In genomic region chr11:23667128-23667527, GRCm38 (mm10) we compare ENCODE assay signal across 7 mouse cellular contexts. TPM values are rescaled to one million over a fixed set of nuclear protein-coding genes. Genes with fewer than 3 reads are reported as not detected.
DNase-seq lines count a peak whose midpoint lies in the region; ATAC-seq lines count a peak whose summit lies in the region.

No protein-coding gene starts in this region.

- 37% methylated on average over 3 of the region's 3 CpGs for WGBS in hindbrain, embryonic 13.5 days

- no peaks in the 10 kb centered on the region for H3K27me3 ChIP-seq in megakaryocyte, embryonic 14.5 days (replicated peaks)
- no peaks in the 10 kb centered on the region for H3K27me3 ChIP-seq in hindbrain, embryonic 13.5 days

- no peaks in the 10 kb centered on the region for H3K9me3 ChIP-seq in megakaryocyte, embryonic 14.5 days
- no peaks in the 10 kb centered on the region for H3K9me3 ChIP-seq in hindbrain, embryonic 13.5 days

- ATAC-seq in megakaryocyte, adult 5-6 weeks (ENCODE audit: poor library complexity, severe bottlenecking) = no peak
- ATAC-seq in hindbrain, embryonic 13.5 days (ENCODE audit: low FRiP score) = no peak

- H3K4me1 ChIP-seq in megakaryocyte, embryonic 14.5 days = peaks cover 19% of the 10 kb centered on the region
- H3K4me1 ChIP-seq in hindbrain, embryonic 13.5 days (replicated peaks) = peaks cover 24% of the 10 kb centered on the region

- H3K4me3 ChIP-seq in megakaryocyte, embryonic 14.5 days (replicated peaks) = peak overlapping the region; percentile 93
- H3K4me3 ChIP-seq in hindbrain, embryonic 13.5 days = peak overlapping the region; percentile 91

- no peak overlapping the region for H3K9ac ChIP-seq in hindbrain, embryonic 13.5 days

- no peak overlapping the region for H3K27ac ChIP-seq in hindbrain, embryonic 13.5 days

- peak; percentile 20 for DNase-seq in c-Kit-positive CD71-negative TER-119-negative erythroid progenitor cells, embryonic 14.5 days (ENCODE audit: low read depth)
- peak; percentile 14 for DNase-seq in lung, postnatal 10 days
- DNase-seq in layer of hippocampus, adult 18-20 months (ENCODE audit: low spot score in 2 of 2) = no peak
- DNase-seq in spleen, adult 18-20 months = no peak

- H3K36me3 ChIP-seq in megakaryocyte, embryonic 14.5 days (replicated peaks; ENCODE audit: low read length) = peaks cover 28% of the 10 kb centered on the region
- no peaks in the 10 kb centered on the region for H3K36me3 ChIP-seq in hindbrain, embryonic 13.5 days

- H3K4me2 ChIP-seq in hindbrain, embryonic 13.5 days = peak overlapping the region; percentile 78

RNA-seq across cellular contexts. Expression of gene Pex13, which starts 1.4 kb away (rescaled TPM):
- polyA plus RNA-seq in megakaryocyte, embryonic 14.5 days (2012; ENCODE audit: insufficient read depth, low replicate concordance) = 2.6 and 4.7 TPM in 2 replicates
- 19.5 and 35.6 TPM in 2 replicates for total RNA-seq in megakaryocyte, adult 5-6 weeks (2015)
- total RNA-seq in megakaryocyte, adult 5-6 weeks (2017) = 11.1 and 19.4 TPM in 2 replicates
- 33.2 and 35.2 TPM in 2 replicates for polyA plus RNA-seq in hindbrain, embryonic 13.5 days (2015; fragmentation: Nextera tagmentation; extraction: Ambion mirVana)
- total RNA-seq in layer of hippocampus, adult 18-20 months (2021) = 10 to 100 TPM; 23.9 to 25.0 TPM

RNA-seq across cellular contexts. Expression of gene Pus10, which starts 1.7 kb away (rescaled TPM):
- polyA plus RNA-seq in megakaryocyte, embryonic 14.5 days (2012; ENCODE audit: insufficient read depth, low replicate concordance) = 2.0 TPM in 1 of 2 replicates, not detected in the other
- total RNA-seq in megakaryocyte, adult 5-6 weeks (2015) = 14.6 and 21.5 TPM in 2 replicates
- total RNA-seq in megakaryocyte, adult 5-6 weeks (2017) = 26.0 and 31.1 TPM in 2 replicates
- 11.8 and 14.0 TPM in 2 replicates for polyA plus RNA-seq in hindbrain, embryonic 13.5 days (2015; fragmentation: Nextera tagmentation; extraction: Ambion mirVana)
- 10 to 100 TPM; 12.2 to 14.6 TPM for total RNA-seq in layer of hippocampus, adult 18-20 months (2021)

RNA-seq across cellular contexts. Expression of gene 0610010F05Rik, which starts 33.7 kb away (rescaled TPM):
- 1.3 TPM in 1 of 2 replicates, not detected in the other for polyA plus RNA-seq in megakaryocyte, embryonic 14.5 days (2012; ENCODE audit: insufficient read depth, low replicate concordance)
- 20.7 and 23.5 TPM in 2 replicates for total RNA-seq in megakaryocyte, adult 5-6 weeks (2015)
- 26.9 and 35.6 TPM in 2 replicates for total RNA-seq in megakaryocyte, adult 5-6 weeks (2017)
- 142 and 149 TPM in 2 replicates for polyA plus RNA-seq in hindbrain, embryonic 13.5 days (2015; fragmentation: Nextera tagmentation; extraction: Ambion mirVana)
- total RNA-seq in layer of hippocampus, adult 18-20 months (2021) = 10 to 100 TPM; 27.7 to 28.4 TPM

Comparison
In these comparisons a context has a peak if more than half of its experiments do, and no peak if none do; other contexts are left out.
1. DNase-seq: peak in c-Kit-positive CD71-negative TER-119-negative erythroid progenitor cells, embryonic 14.5 days (single experiment) and lung, postnatal 10 days (single experiment); none in layer of hippocampus, adult 18-20 months (0 of 2) and spleen, adult 18-20 months (0 of 2).